Mouse (Mus musculus): ENCODE results near the gene Klf12.
A peak's percentile ranks its signal among the peaks of the same experiment; 100 is the strongest.

Gene Klf12

DNA sequence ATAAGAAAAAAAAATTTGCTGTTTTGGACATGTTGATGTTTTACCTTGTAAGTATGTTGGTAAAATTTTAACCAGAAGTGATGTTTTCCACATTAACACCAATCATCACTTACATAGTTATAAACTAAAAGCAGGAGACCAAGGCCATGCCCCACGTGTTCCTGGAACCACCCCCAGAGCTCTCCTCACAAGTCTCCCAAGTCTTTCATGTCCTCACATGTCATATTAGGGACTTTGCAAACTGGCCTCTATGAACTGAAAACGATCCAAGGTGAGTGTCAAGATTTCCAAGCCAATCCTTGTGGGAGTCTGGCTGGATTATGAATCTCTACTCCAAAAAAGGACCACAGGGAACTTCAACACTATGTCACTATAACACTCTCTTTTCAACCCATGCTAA, 231.6 kb downstream of the Klf12 start:
- no peak for DNase-seq (ENCODE audit: low spot score in 2 of 2)

DNA sequence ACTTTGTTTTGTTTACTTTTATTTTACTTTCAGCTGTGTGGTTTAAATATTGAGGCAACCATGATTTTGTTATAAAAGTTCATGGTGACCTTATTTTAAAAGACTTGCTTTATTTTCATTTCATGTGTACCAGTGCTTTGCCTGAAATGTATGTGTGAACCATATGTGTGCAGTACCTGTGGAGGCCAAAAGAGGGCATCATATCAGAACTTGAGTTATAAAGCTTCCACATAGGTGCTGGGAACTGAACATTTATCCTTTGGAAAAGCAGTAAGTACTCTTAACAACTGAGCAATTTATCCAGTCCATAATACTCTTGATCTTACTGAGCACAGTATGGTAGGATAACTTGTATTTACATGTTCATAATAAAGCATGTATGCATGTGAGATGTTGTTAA, 239.0 kb downstream of the Klf12 start:
- DNase-seq (ENCODE audit: low spot score in 2 of 2): no peak

- no peak for DNase-seq (ENCODE audit: low spot score in 2 of 2)
Measured at GRCm38 (mm10) chr14:100041823-100042222, 242.7 kb downstream of the Klf12 start.

DNA sequence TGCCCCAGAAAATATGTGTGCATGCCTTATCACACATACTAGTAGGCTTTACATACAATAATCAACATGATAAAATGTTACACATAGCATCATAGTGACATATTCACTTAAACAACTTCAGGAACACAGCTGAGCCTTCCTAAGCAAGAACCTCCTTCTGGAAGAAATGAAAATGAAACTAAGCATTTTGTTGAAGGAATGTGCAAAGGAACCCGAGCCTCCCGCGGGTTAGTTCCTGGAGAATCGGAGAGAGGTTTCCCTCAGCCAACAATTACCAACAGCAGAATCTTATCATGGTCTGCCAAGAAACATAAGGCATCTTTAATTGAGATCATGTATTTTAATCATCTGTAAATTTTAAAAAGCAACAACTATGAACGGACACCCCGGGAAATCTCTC, 257.8 kb downstream of the Klf12 start:
- DNase-seq (ENCODE audit: low spot score in 2 of 2): no peak

GRCm38 (mm10) chr14:100017219-100017618, 267.3 kb downstream of the Klf12 start:
- DNase-seq (ENCODE audit: low spot score in 2 of 2): no peak

GRCm38 (mm10) chr14:100010525-100010924, 274.0 kb downstream of the Klf12 start:
- no peak for DNase-seq (ENCODE audit: low spot score in 2 of 2)

DNA sequence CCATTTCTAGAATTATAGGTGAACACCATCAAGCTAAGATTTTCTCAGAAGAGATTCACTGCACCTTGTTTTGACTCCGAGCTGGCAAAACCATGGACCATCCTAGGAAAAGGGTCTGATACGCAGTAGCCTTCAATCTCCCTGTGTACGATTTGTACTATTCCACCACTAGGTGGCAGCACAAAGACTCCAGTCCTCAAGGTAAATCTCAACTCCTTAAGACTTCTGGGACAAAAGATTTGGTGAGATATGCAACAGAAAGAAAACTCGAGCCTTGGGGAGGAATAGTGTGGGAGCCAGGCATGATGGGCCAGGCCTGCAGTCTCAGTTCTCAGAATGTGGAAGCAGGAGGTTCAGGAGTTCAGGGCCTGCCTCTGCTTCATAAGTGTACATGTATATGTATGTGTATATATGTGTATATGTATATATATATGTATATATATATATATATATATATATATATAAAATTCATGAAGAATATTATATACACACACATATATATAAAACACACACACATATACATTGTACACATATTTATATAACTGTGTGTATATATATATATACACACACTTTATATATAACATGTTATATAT, 274.6 kb downstream of the Klf12 start:
- DNase-seq (ENCODE audit: low spot score in 2 of 2): no peak

DNA sequence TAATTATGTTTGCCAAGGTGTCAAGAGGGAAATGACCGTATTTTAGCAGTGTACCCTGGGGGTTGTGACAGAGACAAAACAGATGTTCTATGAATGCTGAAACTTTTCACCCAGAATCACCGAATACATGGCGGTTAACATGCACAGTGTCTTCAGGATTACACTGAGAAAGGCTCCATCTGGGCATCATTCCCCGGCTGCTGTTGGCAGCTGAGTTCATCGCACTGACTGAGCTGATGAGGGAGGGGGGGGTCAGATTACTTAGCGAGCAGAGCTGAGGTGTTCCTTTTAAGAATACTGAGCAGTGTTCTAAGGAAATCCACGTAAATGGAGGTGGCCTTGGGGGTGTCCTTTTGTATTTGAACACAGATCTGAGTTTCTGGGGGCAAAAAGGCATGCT, 301.0 kb downstream of the Klf12 start:
- DNase-seq (ENCODE audit: low spot score in 2 of 2): no peak

DNA sequence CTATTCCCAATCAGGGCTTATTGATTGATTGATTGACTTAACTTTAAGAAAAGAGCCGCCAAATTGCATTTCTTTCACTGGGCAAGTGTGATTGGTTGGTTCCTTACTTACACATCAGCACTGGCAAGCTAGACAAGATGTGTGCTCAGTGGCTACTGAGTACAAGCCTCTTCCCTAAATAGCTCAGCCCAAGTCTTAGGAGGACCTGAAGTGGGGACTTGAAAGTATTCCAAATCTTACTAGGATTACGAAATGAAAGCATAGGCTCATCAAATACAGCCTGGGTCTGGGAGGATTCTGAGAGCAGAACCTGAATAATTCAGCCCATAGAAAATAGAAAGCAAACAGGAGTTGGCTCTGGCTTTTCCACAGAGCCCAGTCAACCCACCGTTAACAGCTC, 303.3 kb downstream of the Klf12 start:
- no peak for DNase-seq (ENCODE audit: low spot score in 2 of 2)

DNA sequence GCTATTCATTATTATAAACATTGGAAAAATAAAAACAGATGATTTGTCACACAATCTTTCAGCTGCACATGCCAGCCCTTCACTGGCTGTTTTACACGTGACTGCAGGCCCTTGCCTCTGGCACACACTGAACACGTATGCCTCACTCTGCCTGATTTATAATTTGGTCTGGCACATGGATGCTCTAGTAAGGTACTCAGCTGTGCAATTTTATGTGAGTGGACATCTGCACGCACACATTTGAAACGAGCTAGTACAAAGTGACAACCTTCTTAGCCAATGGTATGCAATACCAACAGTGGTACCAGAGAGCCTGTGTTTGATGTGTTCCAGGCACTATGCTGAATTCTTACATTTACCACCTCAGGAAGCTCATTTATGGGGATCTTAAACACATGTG, 316.6 kb downstream of the Klf12 start:
- DNase-seq (ENCODE audit: low spot score in 2 of 2): no peak

DNA sequence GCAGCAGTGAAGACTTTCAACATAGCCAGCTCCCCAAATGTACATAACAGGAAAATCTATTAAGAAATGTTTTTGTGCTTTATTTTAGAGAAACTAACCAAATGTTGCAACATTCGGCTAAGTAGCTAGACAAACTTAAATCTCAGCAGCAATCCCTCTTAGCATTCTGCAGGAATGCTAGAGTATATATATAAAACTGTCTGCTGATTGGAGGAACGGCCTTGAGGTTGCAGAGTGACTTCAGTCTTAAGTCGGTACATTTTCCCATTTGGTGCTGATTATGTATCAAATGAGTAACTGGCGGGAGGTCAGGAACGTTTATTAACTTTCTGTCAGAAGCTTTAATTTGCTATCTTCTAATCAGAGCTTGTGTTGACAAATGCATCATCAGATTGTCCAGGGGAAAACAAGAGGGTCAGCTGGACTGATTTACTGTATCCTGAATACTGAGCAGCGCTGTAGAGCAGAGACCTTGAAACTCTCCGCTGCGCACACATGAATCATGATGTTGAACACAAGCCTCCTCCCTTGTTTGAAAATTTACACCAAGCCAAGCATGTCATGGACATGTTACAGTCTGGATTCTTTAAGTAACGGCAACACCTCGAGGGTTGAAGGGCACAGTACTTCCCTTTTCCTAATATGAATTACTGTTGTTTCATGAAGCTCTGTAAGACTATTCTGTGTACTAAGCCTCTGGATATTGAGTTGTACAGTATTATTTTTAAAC, 323.8 kb downstream of the Klf12 start:
- no peak for DNase-seq (ENCODE audit: low spot score in 2 of 2)

DNA sequence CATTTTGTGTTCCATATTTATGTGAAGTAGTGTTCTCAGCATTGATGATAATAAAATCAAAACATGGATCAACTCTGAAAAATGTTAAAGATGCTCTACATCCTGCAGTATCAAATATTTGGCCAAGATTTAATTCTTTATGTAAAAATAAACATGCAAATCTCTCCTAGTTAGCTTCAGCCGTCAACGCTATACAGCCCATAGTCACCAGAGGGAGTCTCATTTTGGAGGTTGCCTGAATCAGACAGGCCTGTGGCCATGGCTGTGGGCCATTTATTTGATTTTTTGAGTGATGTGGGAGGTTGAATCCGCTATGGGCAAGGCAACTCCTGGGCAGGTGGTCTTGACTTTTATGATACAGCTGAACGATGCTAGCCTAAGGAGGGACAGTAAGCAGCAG, 329.3 kb downstream of the Klf12 start:
- no peak for DNase-seq (ENCODE audit: low spot score in 2 of 2)

GRCm38 (mm10) chr14:99944221-99945108, 340.0 kb downstream of the Klf12 start:
- no peak for DNase-seq (ENCODE audit: low spot score in 2 of 2)

GRCm38 (mm10) chr14:99943156-99943555, 341.3 kb downstream of the Klf12 start:
- DNase-seq (ENCODE audit: low spot score in 2 of 2): peak; percentile 22 to 34

DNA sequence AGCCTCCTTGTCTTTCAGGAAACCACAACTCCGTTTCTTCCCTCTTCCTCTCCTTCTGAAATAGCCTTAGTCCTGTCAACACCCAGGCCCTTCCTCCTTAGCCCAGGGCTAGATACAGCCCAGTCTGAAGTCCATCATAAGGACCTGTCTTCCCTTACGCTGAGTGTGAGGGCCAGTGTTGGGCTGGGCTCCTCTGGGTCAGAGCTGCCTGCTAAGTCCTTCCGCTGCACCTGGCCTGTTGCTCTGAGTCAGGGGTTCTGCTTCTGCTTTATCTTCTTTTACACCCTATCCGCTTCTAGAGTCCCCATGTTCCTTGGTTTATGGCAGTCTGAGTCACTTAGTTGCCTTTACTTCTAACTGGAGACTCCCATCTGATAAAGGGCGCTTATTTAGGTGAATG, 351.0 kb downstream of the Klf12 start:
- no peak for DNase-seq (ENCODE audit: low spot score in 2 of 2)

DNA sequence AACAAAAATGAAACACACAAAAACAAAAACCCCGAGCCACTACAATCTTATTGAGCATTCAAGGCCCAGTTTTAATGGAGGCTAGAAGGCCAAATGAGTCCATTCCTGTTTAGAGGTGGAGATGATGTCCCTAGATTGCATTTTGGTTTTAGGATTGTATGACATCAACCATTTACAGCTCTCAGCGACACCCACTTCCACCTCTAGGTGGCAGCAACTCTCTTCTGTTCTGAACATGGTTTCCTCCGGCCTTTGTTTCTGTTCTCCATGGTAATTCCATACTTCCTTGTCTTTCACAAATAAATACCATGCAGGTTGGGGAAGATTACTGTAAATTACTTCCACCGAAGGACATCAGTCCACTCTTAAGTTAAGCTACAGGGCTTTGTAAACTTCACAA, 352.6 kb downstream of the Klf12 start:
- peak in 1 of 2 experiments; percentile 3 for DNase-seq (ENCODE audit: low spot score in 2 of 2)

- DNase-seq (ENCODE audit: low spot score in 2 of 2): no peak
Measured at GRCm38 (mm10) chr14:99911912-99912311, 372.6 kb downstream of the Klf12 start.

- no peak for DNase-seq (ENCODE audit: low spot score in 2 of 2)
Measured at GRCm38 (mm10) chr14:99910876-99911275, 373.6 kb downstream of the Klf12 start.

GRCm38 (mm10) chr14:99900902-99901301, 383.6 kb downstream of the Klf12 start:
- DNase-seq (ENCODE audit: low spot score in 2 of 2): no peak

GRCm38 (mm10) chr14:99898861-99899260, 385.6 kb downstream of the Klf12 start:
- no peak for DNase-seq (ENCODE audit: low spot score in 2 of 2)

GRCm38 (mm10) chr14:99894708-99895383, 389.6 kb downstream of the Klf12 start:
- DNase-seq (ENCODE audit: low spot score in 2 of 2): peak in 1 of 2 experiments; percentile 3

DNA sequence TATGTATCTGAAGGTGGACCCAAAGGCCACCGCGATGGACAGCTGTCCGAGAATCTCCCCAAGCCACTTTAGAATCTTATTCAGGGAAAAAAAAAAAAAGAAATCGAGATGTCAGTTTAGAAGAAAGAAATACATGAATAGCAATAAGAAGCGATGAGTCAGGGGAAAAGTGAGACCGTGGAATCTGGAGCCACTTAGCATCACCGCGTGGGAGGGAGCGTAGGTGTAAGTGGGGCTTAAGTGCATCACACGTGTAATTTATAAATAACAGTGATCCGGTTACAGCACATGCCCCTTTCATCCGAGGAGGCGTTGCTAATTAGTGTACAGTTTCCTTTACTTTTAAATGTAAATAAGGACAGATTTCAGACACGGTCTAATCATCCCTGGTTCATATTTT, 390.4 kb downstream of the Klf12 start:
- DNase-seq (ENCODE audit: low spot score in 2 of 2): no peak
